Mouse (Mus musculus) hindbrain, embryonic 10.5 days (tissue): ENCODE results near the gene Emb. TPM values are rescaled to one million over a fixed set of nuclear protein-coding genes. Genes with fewer than 3 reads are reported as not detected.

ENCODE experiments used
- DNase-seq: peaks from one replicate; pipeline ENCODE4 v3.0.0-alpha.2; 2017; ENCODE audit warnings: low spot score
- H3K27ac ChIP-seq: fragments of 300-500 bp; sonication (generic); 2 replicates; pipeline ENCODE4 v1.5.1; 2016; ENCODE audit warnings: mild to moderate bottlenecking, moderate library complexity
- H3K27me3 ChIP-seq: fragments of 300-500 bp; sonication (generic); 2 replicates; pipeline ENCODE4 v1.6.1; 2016; ENCODE audit warnings: mild to moderate bottlenecking; ENCODE audit not compliant: poor library complexity, insufficient read depth, severe bottlenecking
- H3K36me3 ChIP-seq: fragments of 300-500 bp; sonication (generic); 2 replicates; pipeline ENCODE4 v1.6.1; 2016; ENCODE audit warnings: mild to moderate bottlenecking, moderate library complexity
- H3K4me1 ChIP-seq: fragments of 300-500 bp; sonication (generic); replicated peaks from 2 replicates; pipeline ENCODE4 v1.6.1; 2016; ENCODE audit warnings: mild to moderate bottlenecking
- H3K4me3 ChIP-seq: fragments of 300-500 bp; sonication (generic); 2 replicates; pipeline ENCODE4 v1.5.1; 2016; ENCODE audit warnings: mild to moderate bottlenecking, moderate library complexity
- H3K9me3 ChIP-seq: fragments of 300-500 bp; sonication (generic); 2 replicates; pipeline ENCODE4 v1.6.1; 2016; ENCODE audit warnings: mild to moderate bottlenecking, moderate library complexity
- WGBS: fragments of 180-500 bp; shearing (Covaris S2); methylation state at CpG from one replicate; pipeline ENCODE4 v1.1.7; 2016; 5-methylcytosine and 5-hydroxymethylcytosine counted together
- polyA plus RNA-seq: library from polyadenylated mRNA; unstranded; fragments of >200 nt; fragmentation: Nextera tagmentation; extraction: Ambion mirVana; gene quantifications from 2 replicates; pipeline ENCODE4 v1.2.1, GENCODE M21; 2016

Emb gene
- polyA plus RNA-seq, 1 experiment from 2014 or later: 28.3 TPM

- no peak for DNase-seq
- no peak overlapping the region for H3K27ac ChIP-seq
- H3K9me3 ChIP-seq: no peaks in the 10 kb centered on the region
- 90% methylated on average over 6 of the region's 6 CpGs for WGBS
- H3K4me1 ChIP-seq: peaks cover 3% of the 10 kb centered on the region; the same call in 1 of the 2 replicates
- no peaks in the 10 kb centered on the region for H3K36me3 ChIP-seq
- no peak overlapping the region for H3K4me3 ChIP-seq
- H3K27me3 ChIP-seq: no peaks in the 10 kb centered on the region
These were observed 79.1 kb downstream of the Emb start for GRCm38 (mm10) chr13:117287400-117287799.

GRCm38 (mm10) chr13:117289494-117290270 lies 81.3 kb downstream of the Emb start:
- Histone ChIP-seq H3K4me1 (peaks cover 3% of the 10 kb centered on the region; the same call in 1 of the 2 replicates), H3K27ac (peak overlapping the region; percentile 50; the same call in 1 of the 2 replicates), H3K4me3 (peak overlapping the region; percentile 28; the same call in 1 of the 2 replicates), H3K27me3 (no peaks in the 10 kb centered on the region), H3K36me3 (no peaks in the 10 kb centered on the region), H3K9me3 (no peaks in the 10 kb centered on the region)
- WGBS: 32% methylated on average over 17 of the region's 17 CpGs
- peak; percentile 76 for DNase-seq

- DNase-seq: peak; percentile 80
- 0 out of 2 replicates have a peak, but pooled peaks cover 5% of the 10 kb centered on the region for H3K4me1 ChIP-seq
- no peak overlapping the region for H3K27ac ChIP-seq
- H3K27me3 ChIP-seq: no peaks in the 10 kb centered on the region
- H3K9me3 ChIP-seq: no peaks in the 10 kb centered on the region
- 30% methylated on average over 24 of the region's 24 CpGs for WGBS
- H3K36me3 ChIP-seq: no peaks in the 10 kb centered on the region
- no peak overlapping the region for H3K4me3 ChIP-seq
These were observed 103.3 kb downstream of the Emb start for GRCm38 (mm10) chr13:117311446-117312225.

Other genes with a start within 250 kb of the Emb start
- 10.7 and 13.7 TPM in 2 replicates for gene Parp8, start 183.0 kb upstream of the Emb start, polyA plus RNA-seq
- 0.91 and 0.93 TPM in 2 replicates for gene Gm17509, start 12.5 kb downstream of the Emb start, polyA plus RNA-seq